Mouse (Mus musculus) ES-Bruce4 (cell line): Measurements from ENCODE around the gene Olfr1312. TPM values are rescaled to one million over a fixed set of nuclear protein-coding genes. Genes with fewer than 3 reads are reported as not detected.

Experiments used
- H3K27ac ChIP-seq: 2 replicates; pipeline ENCODE4 v1.5.1; 2012; ENCODE audit warnings: low read length, inconsistent platforms; ENCODE audit not compliant: insufficient read depth
- H3K27me3 ChIP-seq: 2 replicates; pipeline ENCODE4 v1.6.1; 2012; ENCODE audit warnings: mild to moderate bottlenecking, low read length, inconsistent platforms; ENCODE audit not compliant: control insufficient read depth, poor library complexity, insufficient read depth, severe bottlenecking
- H3K36me3 ChIP-seq: 2 replicates; pipeline ENCODE4 v1.6.1; 2012; ENCODE audit warnings: inconsistent platforms, mild to moderate bottlenecking, low read length, moderate library complexity; ENCODE audit not compliant: control insufficient read depth, poor library complexity, insufficient read depth, severe bottlenecking
- H3K4me1 ChIP-seq: one replicate; pipeline ENCODE4 v1.8.1; 2011; ENCODE audit warnings: low read length; ENCODE audit not compliant: control insufficient read depth, insufficient read depth
- H3K4me3 ChIP-seq: 2 replicates; pipeline ENCODE4 v1.5.1; 2011; ENCODE audit warnings: low read depth, mild to moderate bottlenecking, low read length
- H3K9ac ChIP-seq: 2 replicates; pipeline ENCODE4 v1.6.1; 2012; ENCODE audit warnings: low read depth, mild to moderate bottlenecking, inconsistent platforms; ENCODE audit not compliant: poor library complexity, severe bottlenecking
- H3K9me3 ChIP-seq: replicated peaks from 2 replicates; pipeline ENCODE4 v1.6.1; 2012; ENCODE audit warnings: mild to moderate bottlenecking, low read length, inconsistent platforms; ENCODE audit not compliant: control insufficient read depth, poor library complexity, insufficient read depth, severe bottlenecking
- CTCF ChIP-seq: IDR thresholded peaks from one replicate; pipeline ENCODE4 v1.8.1; 2011; ENCODE audit warnings: low read depth, low read length
- EP300 ChIP-seq: IDR thresholded peaks from 2 replicates; pipeline ENCODE4 v1.6.1; 2011; ENCODE audit warnings: low read depth, low read length; ENCODE audit not compliant: insufficient read depth
- POLR2A ChIP-seq: IDR thresholded peaks from one replicate; pipeline ENCODE4 v1.8.1; 2011; ENCODE audit warnings: low read length; ENCODE audit not compliant: insufficient read depth
- polyA plus RNA-seq: library from polyadenylated mRNA; stranded (reverse); fragments of >200 nt; gene quantifications from 2 replicates; pipeline ENCODE4 v1.2.4, GENCODE M21; 2011; ENCODE audit warnings: low read depth; ENCODE audit not compliant: missing spikeins, insufficient read depth, insufficient read length

Olfr1312 gene
- polyA plus RNA-seq, 1 experiment = not detected

DNA sequence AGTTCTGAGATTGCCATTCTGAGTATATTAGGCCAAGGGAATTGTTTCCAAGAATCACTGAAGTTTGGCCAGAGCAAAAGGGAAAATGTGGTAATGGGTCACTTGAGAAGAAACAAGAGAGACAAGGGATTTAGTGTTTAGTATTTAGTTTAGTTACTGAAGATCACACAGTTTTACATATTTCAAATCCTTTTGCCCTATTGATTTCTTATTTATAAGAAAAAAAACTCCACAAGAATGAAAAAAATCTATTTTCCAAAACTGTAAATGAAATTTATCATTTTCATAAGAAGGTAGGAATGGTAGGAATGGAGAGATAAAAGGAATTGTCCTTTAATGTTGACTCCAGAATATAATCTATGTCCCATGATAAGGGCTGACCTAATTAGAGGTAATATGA lies 37.4 kb downstream of the Olfr1312 start, which contains the start of gene Olfr1310:
TSS of gene Olfr1310 (minus strand) at position 101 of the 400 bp plus-strand sequence.
- H3K9ac ChIP-seq = no peak within 1 kb of the TSS
- no peaks in the 10 kb centered on the region for H3K27me3 ChIP-seq
- H3K9me3 ChIP-seq = no peaks in the 10 kb centered on the region
- TF ChIP-seq EP300 (no peak), POLR2A (no peak), CTCF (no peak)
- H3K4me3 ChIP-seq = no peak within 1 kb of the TSS
- no peak within 1 kb of the TSS for H3K27ac ChIP-seq
- H3K4me1 ChIP-seq = no peaks in the 10 kb centered on the region
- no peaks in the 10 kb centered on the region for H3K36me3 ChIP-seq

- H3K9ac ChIP-seq = no peak within 1 kb of the TSS
- H3K27ac ChIP-seq = no peak within 1 kb of the TSS
- TF ChIP-seq CTCF (no peak), POLR2A (no peak), EP300 (no peak)
- no peaks in the 10 kb centered on the region for H3K36me3 ChIP-seq
- no peaks in the 10 kb centered on the region for H3K4me1 ChIP-seq
- no peak within 1 kb of the TSS for H3K4me3 ChIP-seq
- H3K27me3 ChIP-seq = no peaks in the 10 kb centered on the region
- no peaks in the 10 kb centered on the region for H3K9me3 ChIP-seq
These were observed 59.9 kb downstream of the Olfr1312 start, which contains the start of gene Olfr1309 for GRCm38 (mm10) chr2:111990181-111990580. TSS of gene Olfr1309 (minus strand) at chr2:111990281.

Other genes starting within 250 kb of the Olfr1312 start
- not detected in 2 replicates for gene Olfr1303, start 229.9 kb downstream of the Olfr1312 start, polyA plus RNA-seq
- not detected in 2 replicates for gene Olfr1305, start 173.1 kb downstream of the Olfr1312 start, polyA plus RNA-seq
- not detected in 2 replicates for gene Olfr1306, start 134.0 kb downstream of the Olfr1312 start, polyA plus RNA-seq
- 0.06 TPM in 2 replicates for gene Olfr1307, start 100.8 kb downstream of the Olfr1312 start, polyA plus RNA-seq
- gene Olfr1308, start 85.3 kb downstream of the Olfr1312 start, polyA plus RNA-seq = not detected in 2 replicates
- 0.15 TPM in 1 of 2 replicates, not detected in the other for gene Olfr1309, start 60.0 kb downstream of the Olfr1312 start, polyA plus RNA-seq
- gene Olfr1310, start 37.5 kb downstream of the Olfr1312 start, polyA plus RNA-seq = 0.12 and 0.18 TPM in 2 replicates
- gene Olfr1311, start 25.8 kb downstream of the Olfr1312 start, polyA plus RNA-seq = not detected in 2 replicates
- gene Olfr1313, start 27.6 kb upstream of the Olfr1312 start, polyA plus RNA-seq = not detected in 2 replicates
- not detected in 2 replicates for gene Olfr1314, start 46.5 kb upstream of the Olfr1312 start, polyA plus RNA-seq
- gene Olfr1315-ps1, start 65.2 kb upstream of the Olfr1312 start, polyA plus RNA-seq = not detected in 2 replicates
- not detected in 2 replicates for gene Olfr1316, start 84.7 kb upstream of the Olfr1312 start, polyA plus RNA-seq
- not detected in 2 replicates for gene Olfr1317, start 90.1 kb upstream of the Olfr1312 start, polyA plus RNA-seq
- not detected in 2 replicates for gene Olfr1318, start 104.0 kb upstream of the Olfr1312 start, polyA plus RNA-seq
- 33.4 and 35.4 TPM in 2 replicates for gene Lpcat4, start 189.2 kb upstream of the Olfr1312 start, polyA plus RNA-seq
- not detected in 2 replicates for gene Nutm1, start 209.1 kb upstream of the Olfr1312 start, polyA plus RNA-seq
- 129 and 130 TPM in 2 replicates for gene Nop10, start 211.7 kb upstream of the Olfr1312 start, polyA plus RNA-seq
- 31.9 and 32.2 TPM in 2 replicates for gene Slc12a6, start 215.6 kb upstream of the Olfr1312 start, polyA plus RNA-seq
- gene Gm21985, start 216.1 kb upstream of the Olfr1312 start, polyA plus RNA-seq = 2.2 and 2.3 TPM in 2 replicates